ENCODE assay signal across 25 mouse cellular contexts in genomic region chr13:104483111-104483722, GRCm38 (mm10).
DNase-seq lines count a peak whose midpoint lies in the region; ATAC-seq lines count a peak whose summit lies in the region.
"Had no signal": no experiment of that assay in that cellular context is flagged by ENCODE, and none has a peak within 500 bp of the region (broad histone marks: within the 10 kb centered on the region; RNA-seq: fewer than 3 reads in every experiment).

No protein-coding gene starts in this region.

- H3K27me3 ChIP-seq in hindbrain, embryonic 11.5 days (ENCODE audit: control insufficient read depth, insufficient read depth, low read length): no peaks in the 10 kb centered on the region
- no peaks in the 10 kb centered on the region for H3K27me3 ChIP-seq in hindbrain, embryonic 16.5 days (replicated peaks; ENCODE audit: control insufficient read depth, insufficient read depth, low read length)
- no peaks in the 10 kb centered on the region for H3K27me3 ChIP-seq in limb, embryonic 11.5 days (ENCODE audit: control insufficient read depth, insufficient read depth, low read length)
- H3K27me3 ChIP-seq: embryonic facial prominence, embryonic 12.5 days; hindbrain, embryonic 15.5 days; intestine, embryonic 15.5 days; liver, embryonic 15.5 days; lung, embryonic 15.5 days; stomach, embryonic 15.5 days had no signal

- H3K36me3 ChIP-seq in hindbrain, embryonic 11.5 days (ENCODE audit: control insufficient read depth, insufficient read depth, low read length): no peaks in the 10 kb centered on the region
- H3K36me3 ChIP-seq in hindbrain, embryonic 16.5 days (ENCODE audit: control insufficient read depth, insufficient read depth, low read length): no peaks in the 10 kb centered on the region
- H3K36me3 ChIP-seq in limb, embryonic 11.5 days (ENCODE audit: control insufficient read depth, insufficient read depth, low read length): no peaks in the 10 kb centered on the region
- H3K36me3 ChIP-seq: embryonic facial prominence, embryonic 12.5 days; hindbrain, embryonic 15.5 days; intestine, embryonic 15.5 days; liver, embryonic 15.5 days; lung, embryonic 15.5 days; stomach, embryonic 15.5 days had no signal

- 70% methylated on average over 12 of the region's 12 CpGs for whole genome bisulfite sequencing in hindbrain, embryonic 11.5 days
- 80% methylated on average over 12 of the region's 12 CpGs for WGBS in hindbrain, embryonic 16.5 days
- WGBS in limb, embryonic 11.5 days: 58% methylated on average over 12 of the region's 12 CpGs

- H3K27ac ChIP-seq in hindbrain, embryonic 11.5 days (ENCODE audit: low read depth, low read length): no peak overlapping the region
- H3K27ac ChIP-seq in hindbrain, embryonic 16.5 days (ENCODE audit: low read depth, low read length): no peak overlapping the region
- H3K27ac ChIP-seq in limb, embryonic 11.5 days (replicated peaks; ENCODE audit: low read depth, low read length): peak overlapping the region; percentile 81; the same call in 1 of the 2 replicates
- H3K27ac ChIP-seq: embryonic facial prominence, embryonic 12.5 days; hindbrain, embryonic 15.5 days; intestine, embryonic 15.5 days; liver, embryonic 15.5 days; lung, embryonic 15.5 days; stomach, embryonic 15.5 days had no signal

- peak; percentile 76; the same call in 1 of the 2 replicates for ATAC-seq in cerebellum, adult (ENCODE audit: insufficient number of reproducible peaks, low FRiP score, low TSS enrichment)
- no peak for ATAC-seq in hindbrain, embryonic 11.5 days (ENCODE audit: low FRiP score)
- ATAC-seq in hindbrain, embryonic 16.5 days: no peak
- ATAC-seq in limb, embryonic 11.5 days (ENCODE audit: insufficient number of reproducible peaks, low FRiP score, low TSS enrichment, low read depth): peak; percentile 31; the same call in 1 of the 2 replicates
- ATAC-seq in CD4-positive, CD25-positive, alpha-beta regulatory T cell, adult 4 months: no peak
- ATAC-seq: forebrain, postnatal 0 days; intestine, embryonic 15.5 days; midbrain, embryonic 16.5 days had no signal

- no peak overlapping the region for H3K4me2 ChIP-seq in hindbrain, embryonic 11.5 days (replicated peaks; ENCODE audit: low read depth, low read length)
- H3K4me2 ChIP-seq in hindbrain, embryonic 16.5 days (ENCODE audit: low read length): no peak overlapping the region
- H3K4me2 ChIP-seq in limb, embryonic 11.5 days (ENCODE audit: low read depth, severe bottlenecking): no peak overlapping the region
- H3K4me2 ChIP-seq: embryonic facial prominence, embryonic 12.5 days; hindbrain, embryonic 15.5 days; intestine, embryonic 15.5 days; liver, embryonic 15.5 days; lung, embryonic 15.5 days; stomach, embryonic 15.5 days had no signal

- H3K4me3 ChIP-seq in hindbrain, embryonic 11.5 days (ENCODE audit: low read depth, low read length): no peak overlapping the region
- H3K4me3 ChIP-seq in hindbrain, embryonic 16.5 days (ENCODE audit: low read length): no peak overlapping the region
- H3K4me3 ChIP-seq in limb, embryonic 11.5 days (ENCODE audit: low read depth, low read length): no peak overlapping the region
- H3K4me3 ChIP-seq: embryonic facial prominence, embryonic 12.5 days; hindbrain, embryonic 15.5 days; intestine, embryonic 15.5 days; liver, embryonic 15.5 days; lung, embryonic 15.5 days; stomach, embryonic 15.5 days had no signal

- H3K9me3 ChIP-seq in hindbrain, embryonic 11.5 days (ENCODE audit: control insufficient read depth, low read length): no peaks in the 10 kb centered on the region
- no peaks in the 10 kb centered on the region for H3K9me3 ChIP-seq in hindbrain, embryonic 16.5 days (ENCODE audit: control insufficient read depth, low read length)
- no peaks in the 10 kb centered on the region for H3K9me3 ChIP-seq in limb, embryonic 11.5 days (ENCODE audit: control insufficient read depth, low read length)
- H3K9me3 ChIP-seq: embryonic facial prominence, embryonic 12.5 days; hindbrain, embryonic 15.5 days; intestine, embryonic 15.5 days; liver, embryonic 15.5 days; lung, embryonic 15.5 days; stomach, embryonic 15.5 days had no signal

- H3K9ac ChIP-seq in hindbrain, embryonic 11.5 days (ENCODE audit: low read depth, low read length): no peak overlapping the region
- no peak overlapping the region for H3K9ac ChIP-seq in hindbrain, embryonic 16.5 days (ENCODE audit: low read depth, low read length)
- H3K9ac ChIP-seq in limb, embryonic 11.5 days (ENCODE audit: low read length): no peak overlapping the region
- H3K9ac ChIP-seq: embryonic facial prominence, embryonic 12.5 days; forebrain, postnatal 0 days; hindbrain, embryonic 15.5 days; intestine, embryonic 15.5 days; liver, embryonic 15.5 days; lung, embryonic 15.5 days; stomach, embryonic 15.5 days had no signal

- no peak for DNase-seq in cerebellum, adult 18-20 months
- DNase-seq in hindbrain, embryonic 11.5 days (ENCODE audit: low spot score): peak; percentile 5
- DNase-seq in embryo, embryonic 10.5 days (ENCODE audit: low spot score): peak; percentile 19
- DNase-seq in limb, embryonic 11.5 days (ENCODE audit: low spot score): peak; percentile 53
- no peak for DNase-seq in ovary, postnatal 36 days (ENCODE audit: low spot score)
- DNase-seq: adrenal gland, postnatal 25 days; forebrain, postnatal 0 days; kidney, adult 8-10 months; kidney, postnatal 36 days; layer of hippocampus, adult 9-11 months; liver; lung, postnatal 4 days; right cerebral cortex, adult 18-20 months; thymus, adult 18-20 months; thymus, postnatal 36 days had no signal

- H3K4me1 ChIP-seq in hindbrain, embryonic 11.5 days (replicated peaks; ENCODE audit: control insufficient read depth, insufficient read depth, low read length): no peaks in the 10 kb centered on the region
- H3K4me1 ChIP-seq in hindbrain, embryonic 16.5 days (ENCODE audit: control insufficient read depth, insufficient read depth, low read depth, low read length): no peaks in the 10 kb centered on the region
- H3K4me1 ChIP-seq in limb, embryonic 11.5 days (ENCODE audit: control insufficient read depth, insufficient read depth, low read length): peaks cover 7% of the 10 kb centered on the region
- H3K4me1 ChIP-seq: hindbrain, embryonic 15.5 days; intestine, embryonic 15.5 days; liver, embryonic 15.5 days; lung, embryonic 15.5 days; stomach, embryonic 15.5 days had no signal

Comparison
In these comparisons a context has a peak if more than half of its experiments do, and no peak if none do; other contexts are left out.
1. ATAC-seq: peak in cerebellum, adult (single experiment) and limb, embryonic 11.5 days (single experiment); none in hindbrain, embryonic 11.5 days (single experiment), hindbrain, embryonic 16.5 days (single experiment) and CD4-positive, CD25-positive, alpha-beta regulatory T cell, adult 4 months (single experiment).
2. DNase-seq: peak in hindbrain, embryonic 11.5 days (single experiment), embryo, embryonic 10.5 days (single experiment) and limb, embryonic 11.5 days (single experiment); none in cerebellum, adult 18-20 months (0 of 2) and ovary, postnatal 36 days (single experiment).